Mouse (Mus musculus) limb, embryonic 15.5 days (tissue): ENCODE measurements around the gene Nop10. TPM values are rescaled to one million over a fixed set of nuclear protein-coding genes. Genes with fewer than 3 reads are reported as not detected.

ENCODE experiments used
- ATAC-seq: fragments of 200-750 bp; cut with Nextera tagmentation; 2 replicates; pipeline ENCODE4 v1.8.0; 2017; ENCODE audit warnings: low read depth, moderate TSS enrichment; ENCODE audit not compliant: insufficient number of reproducible peaks, low FRiP score, low TSS enrichment
- H3K27ac ChIP-seq: fragments of 300-500 bp; sonication (generic); 2 replicates; pipeline ENCODE4 v1.5.1; 2015; ENCODE audit warnings: moderate library complexity, mild to moderate bottlenecking, inconsistent platforms
- H3K27me3 ChIP-seq: fragments of 300-500 bp; sonication (generic); 2 replicates; pipeline ENCODE4 v1.6.1; 2015; ENCODE audit warnings: inconsistent platforms
- H3K36me3 ChIP-seq: fragments of 300-500 bp; sonication (generic); 2 replicates; pipeline ENCODE4 v1.6.1; 2015; ENCODE audit warnings: inconsistent platforms
- H3K4me1 ChIP-seq: fragments of 300-500 bp; sonication (generic); 2 replicates; pipeline ENCODE4 v1.6.1; 2015; ENCODE audit warnings: inconsistent platforms
- H3K4me2 ChIP-seq: fragments of 300-500 bp; sonication (generic); 2 replicates; pipeline ENCODE4 v1.6.1; 2015; ENCODE audit warnings: mild to moderate bottlenecking, inconsistent platforms
- H3K4me3 ChIP-seq: fragments of 300-500 bp; sonication (generic); 2 replicates; pipeline ENCODE4 v1.5.1; 2015; ENCODE audit warnings: mild to moderate bottlenecking, inconsistent platforms
- H3K9ac ChIP-seq: fragments of 300-500 bp; sonication (generic); 2 replicates; pipeline ENCODE4 v1.6.1; 2015; ENCODE audit warnings: inconsistent platforms
- H3K9me3 ChIP-seq: fragments of 300-500 bp; sonication (generic); 2 replicates; pipeline ENCODE4 v1.6.1; 2016; ENCODE audit warnings: inconsistent platforms
- WGBS: fragments of 180-500 bp; shearing (Covaris S2); methylation state at CpG from one replicate; pipeline ENCODE4 v1.1.7; 2015; 5-methylcytosine and 5-hydroxymethylcytosine counted together
- polyA plus RNA-seq: library from polyadenylated mRNA; unstranded; fragments of >200 nt; fragmentation: Nextera tagmentation; extraction: Ambion mirVana; gene quantifications from 2 replicates; pipeline ENCODE4 v1.2.1, GENCODE M21; 2015

Gene Nop10
- polyA plus RNA-seq, 1 experiment from 2014 or later = 207 TPM

DNA sequence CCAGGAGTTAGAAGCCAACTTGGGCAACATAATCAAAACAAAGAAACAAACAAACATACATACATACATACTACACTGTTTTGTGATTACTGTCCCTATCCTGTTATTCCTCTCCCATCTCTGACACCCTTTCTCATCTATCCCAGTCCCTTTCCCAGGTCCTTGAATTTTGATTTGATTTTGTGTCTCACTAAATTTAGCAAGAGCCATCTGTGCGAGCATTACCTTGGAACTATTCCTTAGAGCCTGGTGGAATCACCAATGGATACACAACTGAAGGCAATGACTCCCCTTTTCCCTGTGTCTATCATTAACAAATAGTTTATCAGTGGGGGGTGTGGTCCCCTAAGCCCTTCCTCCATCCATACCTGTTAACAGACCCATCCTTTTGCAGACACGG lies 31.1 kb downstream of the Nop10 start:
- ATAC-seq = no peak

GRCm38 (mm10) chr2:112296211-112296610 lies 34.5 kb downstream of the Nop10 start:
- Histone ChIP-seq H3K4me3 (no peak overlapping the region), H3K27me3 (no peaks in the 10 kb centered on the region), H3K4me1 (no peaks in the 10 kb centered on the region), H3K36me3 (no peaks in the 10 kb centered on the region), H3K27ac (no peak overlapping the region), H3K9ac (no peak overlapping the region), H3K4me2 (no peak overlapping the region), H3K9me3 (no peaks in the 10 kb centered on the region)
- WGBS = 79% methylated on average over 3 of the region's 3 CpGs
- ATAC-seq = no peak

More for the DNA sequence above, 31.1 kb downstream of the Nop10 start:
- Histone ChIP-seq H3K9me3 (no peaks in the 10 kb centered on the region), H3K4me3 (no peak overlapping the region), H3K27me3 (no peaks in the 10 kb centered on the region), H3K27ac (no peak overlapping the region), H3K36me3 (no peaks in the 10 kb centered on the region), H3K9ac (no peak overlapping the region), H3K4me1 (no peaks in the 10 kb centered on the region), H3K4me2 (no peak overlapping the region)
- 88% methylated on average over 2 of the region's 2 CpGs for WGBS

GRCm38 (mm10) chr2:112298221-112298620 lies 36.5 kb downstream of the Nop10 start:
- Histone ChIP-seq H3K4me3 (no peak overlapping the region), H3K36me3 (no peaks in the 10 kb centered on the region), H3K4me2 (no peak overlapping the region), H3K9me3 (no peaks in the 10 kb centered on the region), H3K4me1 (no peaks in the 10 kb centered on the region), H3K9ac (no peak overlapping the region), H3K27me3 (no peaks in the 10 kb centered on the region), H3K27ac (no peak overlapping the region)
- ATAC-seq = no peak
- 84% methylated on average over 4 of the region's 4 CpGs for WGBS

DNA sequence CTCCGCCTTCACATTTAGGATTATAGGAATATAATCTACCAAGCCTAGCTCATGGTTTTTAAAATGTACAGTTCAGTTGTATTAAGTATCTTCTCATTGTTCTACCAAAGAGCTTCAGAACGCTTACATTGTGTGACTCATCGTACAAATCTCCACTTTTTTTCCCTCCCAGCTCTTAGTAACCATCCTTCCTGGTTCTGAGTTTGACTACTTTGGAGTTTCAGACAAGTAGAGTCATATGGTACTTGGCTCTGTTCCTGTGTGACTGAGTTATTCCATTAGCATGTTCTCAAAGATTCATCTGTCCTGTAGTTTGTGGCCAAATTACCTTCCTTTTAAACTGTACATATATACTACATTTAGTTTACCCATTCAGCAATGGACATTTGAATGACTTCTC lies 46.9 kb downstream of the Nop10 start:
- Histone ChIP-seq H3K4me2 (no peak overlapping the region), H3K9ac (no peak overlapping the region), H3K9me3 (no peaks in the 10 kb centered on the region), H3K4me3 (no peak overlapping the region), H3K36me3 (no peaks in the 10 kb centered on the region), H3K27ac (no peak overlapping the region), H3K4me1 (no peaks in the 10 kb centered on the region), H3K27me3 (no peaks in the 10 kb centered on the region)
- WGBS = 83% methylated on average over 3 of the region's 3 CpGs
- ATAC-seq = no peak

- no peak overlapping the region for H3K4me3 ChIP-seq
- H3K9ac ChIP-seq = no peak overlapping the region
- H3K27ac ChIP-seq = no peak overlapping the region
- WGBS = 74% methylated on average over 10 of the region's 10 CpGs
- no peaks in the 10 kb centered on the region for H3K4me1 ChIP-seq
- ATAC-seq = no peak
- H3K36me3 ChIP-seq = no peaks in the 10 kb centered on the region
- H3K4me2 ChIP-seq = no peak overlapping the region
- no peaks in the 10 kb centered on the region for H3K27me3 ChIP-seq
- no peaks in the 10 kb centered on the region for H3K9me3 ChIP-seq
Observed at GRCm38 (mm10) chr2:112309161-112309600, 47.5 kb downstream of the Nop10 start.

Other genes starting within 250 kb of the Nop10 start
- not detected in 2 replicates for gene Olfr1310, start 249.2 kb upstream of the Nop10 start, polyA plus RNA-seq
- gene Olfr1311, start 237.5 kb upstream of the Nop10 start, polyA plus RNA-seq = not detected in 2 replicates
- gene Olfr1312, start 211.7 kb upstream of the Nop10 start, polyA plus RNA-seq = not detected in 2 replicates
- gene Olfr1313, start 184.1 kb upstream of the Nop10 start, polyA plus RNA-seq = not detected in 2 replicates
- not detected in 2 replicates for gene Olfr1314, start 165.1 kb upstream of the Nop10 start, polyA plus RNA-seq
- not detected in 2 replicates for gene Olfr1315-ps1, start 146.5 kb upstream of the Nop10 start, polyA plus RNA-seq
- gene Olfr1316, start 126.9 kb upstream of the Nop10 start, polyA plus RNA-seq = not detected in 2 replicates
- not detected in 2 replicates for gene Olfr1317, start 121.6 kb upstream of the Nop10 start, polyA plus RNA-seq
- gene Olfr1318, start 107.7 kb upstream of the Nop10 start, polyA plus RNA-seq = not detected in 2 replicates
- 17.0 and 21.0 TPM in 2 replicates for gene Lpcat4, start 22.5 kb upstream of the Nop10 start, polyA plus RNA-seq
- gene Nutm1, start 2.6 kb upstream of the Nop10 start, polyA plus RNA-seq = not detected in 2 replicates
- 8.0 and 8.6 TPM in 2 replicates for gene Slc12a6, start 3.9 kb downstream of the Nop10 start, polyA plus RNA-seq
- not detected in 2 replicates for gene Gm21985, start 4.4 kb downstream of the Nop10 start, polyA plus RNA-seq
- gene Emc4, start 106.1 kb downstream of the Nop10 start, polyA plus RNA-seq = 129 and 132 TPM in 2 replicates
- 47.8 and 48.9 TPM in 2 replicates for gene Katnbl1, start 117.3 kb downstream of the Nop10 start, polyA plus RNA-seq
- 20.0 and 20.8 TPM in 2 replicates for gene Emc7, start 193.1 kb downstream of the Nop10 start, polyA plus RNA-seq
- gene Chrm5, start 218.8 kb downstream of the Nop10 start, polyA plus RNA-seq = 0.12 and 0.21 TPM in 2 replicates
- 4.7 and 5.5 TPM in 2 replicates for gene Aven, start 231.0 kb downstream of the Nop10 start, polyA plus RNA-seq